Mouse (Mus musculus): ENCODE data around the gene Cpxm2.

DNA sequence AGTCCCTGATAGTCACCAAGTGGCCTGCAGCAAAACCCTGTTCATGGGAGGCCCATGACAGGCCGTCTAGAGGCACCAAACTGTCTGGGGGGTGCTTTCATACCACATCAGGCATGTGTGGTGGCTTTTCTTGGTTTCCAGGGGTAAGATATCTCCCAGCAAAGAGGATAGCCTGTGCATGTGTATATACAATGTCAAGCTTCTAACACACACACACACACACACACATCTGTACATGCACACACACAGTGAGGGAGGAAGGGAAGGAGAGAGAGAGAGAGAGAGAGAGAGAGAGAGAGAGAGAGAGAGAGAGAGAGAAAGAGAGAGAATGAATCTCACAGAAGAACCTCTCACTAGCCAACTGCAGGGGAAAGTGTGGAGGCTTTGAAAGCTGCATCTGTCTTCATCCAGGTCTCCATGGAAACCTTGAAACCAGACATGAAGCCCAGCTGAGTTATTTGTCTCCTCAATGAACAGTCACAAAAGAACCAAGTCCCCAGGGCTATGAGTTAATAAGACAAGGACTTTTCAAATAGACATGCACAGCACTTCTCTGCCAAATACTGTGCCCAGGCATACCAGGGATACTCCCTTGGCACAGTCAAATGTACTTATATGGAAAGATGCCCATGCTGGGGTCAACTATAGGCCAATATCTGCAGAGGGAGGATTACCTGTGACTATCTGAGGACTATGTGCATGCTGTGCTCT lies 141.4 kb downstream of the Cpxm2 start:
- TF ChIP-seq CTCF (IDR thresholded peaks at IDR 0.05; ENCODE audit: low read depth) (no peak), EP300 (IDR thresholded peaks at IDR 0.05; ENCODE audit: low read depth) (no peak)

All from heart, postnatal 0 days (tissue).